Mouse (Mus musculus): ENCODE data around the gene Rap1b. TPM values are rescaled to one million over a fixed set of nuclear protein-coding genes. Genes with fewer than 3 reads are reported as not detected.

Gene Rap1b
- polyA plus RNA-seq, 1 experiment from 2014 or later: 166 TPM

- H3K36me3 ChIP-seq (replicated peaks): no peaks in the 10 kb centered on the region
- WGBS: 72% methylated on average over 5 of the region's 5 CpGs
- no peaks in the 10 kb centered on the region for H3K9me3 ChIP-seq
- H3K4me1 ChIP-seq: peaks cover 2% of the 10 kb centered on the region; the same call in 1 of the 2 replicates
- no peak for ATAC-seq (replicated peaks)
- H3K4me3 ChIP-seq: no peak overlapping the region
- H3K9ac ChIP-seq: no peak overlapping the region
- H3K4me2 ChIP-seq: no peak overlapping the region
- no peaks in the 10 kb centered on the region for H3K27me3 ChIP-seq (replicated peaks)
- H3K27ac ChIP-seq: no peak overlapping the region
Measured at GRCm38 (mm10) chr10:117835453-117835852, 10.4 kb downstream of the Rap1b start.

GRCm38 (mm10) chr10:117830797-117831196 is 15.0 kb downstream of the Rap1b start:
- Histone ChIP-seq H3K4me1 (peaks cover 2% of the 10 kb centered on the region; the same call in 1 of the 2 replicates), H3K36me3 (replicated peaks) (no peaks in the 10 kb centered on the region), H3K4me3 (no peak overlapping the region), H3K9me3 (no peaks in the 10 kb centered on the region), H3K9ac (no peak overlapping the region), H3K27ac (no peak overlapping the region), H3K4me2 (no peak overlapping the region), H3K27me3 (replicated peaks) (no peaks in the 10 kb centered on the region)
- 92% methylated on average over 3 of the region's 3 CpGs for WGBS
- ATAC-seq (replicated peaks): no peak

- Histone ChIP-seq H3K9me3 (no peaks in the 10 kb centered on the region), H3K27me3 (replicated peaks) (no peaks in the 10 kb centered on the region), H3K4me3 (no peak overlapping the region), H3K4me2 (no peak overlapping the region), H3K36me3 (replicated peaks) (no peaks in the 10 kb centered on the region), H3K27ac (no peak overlapping the region), H3K4me1 (peaks cover 3% of the 10 kb centered on the region; the same call in 1 of the 2 replicates), H3K9ac (no peak overlapping the region)
- WGBS: 92% methylated on average over 7 of the region's 7 CpGs
- ATAC-seq (replicated peaks): no peak
Measured at GRCm38 (mm10) chr10:117829472-117830155, 16.2 kb downstream of the Rap1b start.

GRCm38 (mm10) chr10:117829022-117829421 is 16.8 kb downstream of the Rap1b start:
- H3K4me2 ChIP-seq: no peak overlapping the region
- H3K9me3 ChIP-seq: no peaks in the 10 kb centered on the region
- H3K36me3 ChIP-seq (replicated peaks): no peaks in the 10 kb centered on the region
- H3K27me3 ChIP-seq (replicated peaks): no peaks in the 10 kb centered on the region
- H3K9ac ChIP-seq: no peak overlapping the region
- ATAC-seq (replicated peaks): no peak
- no peak overlapping the region for H3K27ac ChIP-seq
- 70% methylated on average over 4 of the region's 4 CpGs for WGBS
- no peak overlapping the region for H3K4me3 ChIP-seq
- peaks cover 3% of the 10 kb centered on the region; the same call in 1 of the 2 replicates for H3K4me1 ChIP-seq

- Histone ChIP-seq H3K4me2 (no peak overlapping the region), H3K9me3 (no peaks in the 10 kb centered on the region), H3K36me3 (replicated peaks) (no peaks in the 10 kb centered on the region), H3K4me3 (no peak overlapping the region), H3K4me1 (peaks cover 3% of the 10 kb centered on the region; the same call in 1 of the 2 replicates), H3K9ac (no peak overlapping the region), H3K27ac (no peak overlapping the region), H3K27me3 (replicated peaks) (no peaks in the 10 kb centered on the region)
- ATAC-seq (replicated peaks): no peak
- 76% methylated on average over 4 of the region's 4 CpGs for WGBS
Measured at GRCm38 (mm10) chr10:117828536-117828935, 17.3 kb downstream of the Rap1b start.

- peaks cover 3% of the 10 kb centered on the region; the same call in 1 of the 2 replicates for H3K4me1 ChIP-seq
- no peak for ATAC-seq (replicated peaks)
- H3K36me3 ChIP-seq (replicated peaks): peaks cover 19% of the 10 kb centered on the region
- H3K9me3 ChIP-seq: no peaks in the 10 kb centered on the region
- no peak overlapping the region for H3K27ac ChIP-seq
- H3K27me3 ChIP-seq (replicated peaks): no peaks in the 10 kb centered on the region
- no peak overlapping the region for H3K9ac ChIP-seq
- no peak overlapping the region for H3K4me3 ChIP-seq
- 80% methylated on average over 4 of the region's 4 CpGs for WGBS
- no peak overlapping the region for H3K4me2 ChIP-seq
Measured at GRCm38 (mm10) chr10:117824647-117825046, 21.2 kb downstream of the Rap1b start.

- H3K27ac ChIP-seq: no peak overlapping the region
- H3K9me3 ChIP-seq: no peaks in the 10 kb centered on the region
- H3K4me3 ChIP-seq: no peak overlapping the region
- 68% methylated on average over 4 of the region's 4 CpGs for WGBS
- ATAC-seq (replicated peaks): no peak
- H3K9ac ChIP-seq: no peak overlapping the region
- H3K36me3 ChIP-seq (replicated peaks): peaks cover 23% of the 10 kb centered on the region
- H3K4me1 ChIP-seq: peaks cover 3% of the 10 kb centered on the region; the same call in 1 of the 2 replicates
- no peak overlapping the region for H3K4me2 ChIP-seq
- H3K27me3 ChIP-seq (replicated peaks): no peaks in the 10 kb centered on the region
Measured at GRCm38 (mm10) chr10:117824139-117824538, 21.7 kb downstream of the Rap1b start.

- Histone ChIP-seq H3K27ac (no peak overlapping the region), H3K27me3 (replicated peaks) (no peaks in the 10 kb centered on the region), H3K9me3 (no peaks in the 10 kb centered on the region), H3K9ac (no peak overlapping the region), H3K4me3 (no peak overlapping the region), H3K4me1 (peaks cover 3% of the 10 kb centered on the region; the same call in 1 of the 2 replicates), H3K36me3 (replicated peaks) (peaks cover 25% of the 10 kb centered on the region), H3K4me2 (no peak overlapping the region)
- WGBS: 90% methylated on average over 6 of the region's 6 CpGs
- ATAC-seq (replicated peaks): no peak
Measured at GRCm38 (mm10) chr10:117823321-117823720, 22.5 kb downstream of the Rap1b start.

- no peaks in the 10 kb centered on the region for H3K9me3 ChIP-seq
- WGBS: 88% methylated on average over 6 of the region's 6 CpGs
- H3K4me1 ChIP-seq: no peaks in the 10 kb centered on the region
- H3K9ac ChIP-seq: no peak overlapping the region
- no peak for ATAC-seq (replicated peaks)
- H3K27ac ChIP-seq: no peak overlapping the region
- no peaks in the 10 kb centered on the region for H3K27me3 ChIP-seq (replicated peaks)
- no peak overlapping the region for H3K4me2 ChIP-seq
- H3K36me3 ChIP-seq (replicated peaks): peaks cover 44% of the 10 kb centered on the region
- no peak overlapping the region for H3K4me3 ChIP-seq
Measured at GRCm38 (mm10) chr10:117818600-117818999, 27.2 kb downstream of the Rap1b start.

- H3K4me2 ChIP-seq: no peak overlapping the region
- no peaks in the 10 kb centered on the region for H3K9me3 ChIP-seq
- WGBS: 95% methylated on average over 6 of the region's 6 CpGs
- no peak overlapping the region for H3K27ac ChIP-seq
- peaks cover 39% of the 10 kb centered on the region for H3K36me3 ChIP-seq (replicated peaks)
- H3K27me3 ChIP-seq (replicated peaks): no peaks in the 10 kb centered on the region
- H3K4me1 ChIP-seq: no peaks in the 10 kb centered on the region
- H3K9ac ChIP-seq: no peak overlapping the region
- no peak for ATAC-seq (replicated peaks)
- H3K4me3 ChIP-seq: no peak overlapping the region
Measured at GRCm38 (mm10) chr10:117816721-117817120, 29.1 kb downstream of the Rap1b start.

GRCm38 (mm10) chr10:117812501-117812900 is 33.3 kb downstream of the Rap1b start:
- Histone ChIP-seq H3K9ac (no peak overlapping the region), H3K4me3 (no peak overlapping the region)
- 96% methylated on average over 2 of the region's 2 CpGs for WGBS

GRCm38 (mm10) chr10:117811555-117811954 is 34.3 kb downstream of the Rap1b start:
- Histone ChIP-seq H3K9me3 (no peaks in the 10 kb centered on the region), H3K27me3 (replicated peaks) (no peaks in the 10 kb centered on the region), H3K27ac (no peak overlapping the region), H3K4me3 (no peak overlapping the region), H3K36me3 (replicated peaks) (peaks cover 16% of the 10 kb centered on the region; the same call in 1 of the 2 replicates), H3K4me1 (peaks cover 7% of the 10 kb centered on the region; the same call in 1 of the 2 replicates), H3K4me2 (no peak overlapping the region), H3K9ac (no peak overlapping the region)
- ATAC-seq (replicated peaks): no peak
- WGBS: 96% methylated on average over 8 of the region's 8 CpGs

More at GRCm38 (mm10) chr10:117812501-117812900, 33.3 kb downstream of the Rap1b start:
- Histone ChIP-seq H3K4me1 (peaks cover 7% of the 10 kb centered on the region; the same call in 1 of the 2 replicates), H3K36me3 (replicated peaks) (peaks cover 19% of the 10 kb centered on the region), H3K27me3 (replicated peaks) (no peaks in the 10 kb centered on the region), H3K9me3 (no peaks in the 10 kb centered on the region), H3K4me2 (no peak overlapping the region), H3K27ac (no peak overlapping the region)
- no peak for ATAC-seq (replicated peaks)

- Histone ChIP-seq H3K27ac (no peak overlapping the region), H3K4me1 (peaks cover 7% of the 10 kb centered on the region; the same call in 1 of the 2 replicates), H3K4me3 (no peak overlapping the region), H3K36me3 (replicated peaks) (peaks cover 9% of the 10 kb centered on the region; the same call in 1 of the 2 replicates), H3K4me2 (no peak overlapping the region), H3K9ac (no peak overlapping the region), H3K9me3 (no peaks in the 10 kb centered on the region), H3K27me3 (replicated peaks) (no peaks in the 10 kb centered on the region)
- 80% methylated on average over 11 of the region's 11 CpGs for WGBS
- ATAC-seq (replicated peaks): no peak
Measured at GRCm38 (mm10) chr10:117810506-117810905, 35.3 kb downstream of the Rap1b start.

Measured in midbrain, embryonic 15.5 days (tissue).